ENCODE assay signal across 17 mouse cellular contexts in genomic region chr14:11823701-11824095, GRCm38 (mm10).
DNase-seq lines count a peak whose midpoint lies in the region; ATAC-seq and TF ChIP-seq lines count a peak whose summit lies in the region.
"Had no signal": no experiment of that assay in that cellular context is flagged by ENCODE, and none has a peak within 500 bp of the region (broad histone marks: within the 10 kb centered on the region; RNA-seq: fewer than 3 reads in every experiment).

No protein-coding gene starts in this region.

- ATAC-seq in hindbrain, postnatal 0 days = peak; percentile 39; the same call in 1 of the 2 replicates
- no peak for ATAC-seq in hindbrain, embryonic 13.5 days (ENCODE audit: low FRiP score)
- no peak for ATAC-seq in inflammation-experienced regulatory T-cells, adult 6 months
- ATAC-seq: liver, embryonic 12.5 days; Patski had no signal

- peak; percentile 65 to 72 for DNase-seq in cerebellum, postnatal 10 days
- DNase-seq in cerebellum, adult 11 months = no peak
- DNase-seq in hindbrain, postnatal 0 days (ENCODE audit: low spot score) = peak; percentile 24
- peak; percentile 48 for DNase-seq in brain, adult 2 months (ENCODE audit: low read depth, low spot score)
- DNase-seq in layer of hippocampus, postnatal 14 days (ENCODE audit: low spot score in 2 of 2) = peak; percentile 36 to 86
- DNase-seq in testis, postnatal 14 days (ENCODE audit: low spot score) = no peak
- DNase-seq: gastrocnemius, postnatal 25 days; heart, postnatal 36 days; right cerebral cortex, postnatal 4 days had no signal

- no peak overlapping the region for H3K9ac ChIP-seq in hindbrain, postnatal 0 days (replicated peaks; ENCODE audit: low read length)
- H3K9ac ChIP-seq in hindbrain, embryonic 13.5 days = no peak overlapping the region
- H3K9ac ChIP-seq: liver, embryonic 12.5 days had no signal

- 54% methylated on average over 6 of the region's 6 CpGs for WGBS in hindbrain, postnatal 0 days
- 73% methylated on average over 6 of the region's 6 CpGs for WGBS in hindbrain, embryonic 13.5 days

- no peaks in the 10 kb centered on the region for H3K36me3 ChIP-seq in hindbrain, postnatal 0 days (ENCODE audit: insufficient read depth, low read length)
- H3K36me3 ChIP-seq in hindbrain, embryonic 13.5 days = no peaks in the 10 kb centered on the region
- H3K36me3 ChIP-seq: liver, embryonic 12.5 days had no signal

- H3K9me3 ChIP-seq in hindbrain, postnatal 0 days (ENCODE audit: low read length) = no peaks in the 10 kb centered on the region
- no peaks in the 10 kb centered on the region for H3K9me3 ChIP-seq in hindbrain, embryonic 13.5 days
- H3K9me3 ChIP-seq: liver, embryonic 12.5 days; megakaryocyte, embryonic 14.5 days had no signal

- H3K4me3 ChIP-seq in hindbrain, postnatal 0 days (ENCODE audit: low read length) = no peak overlapping the region
- no peak overlapping the region for H3K4me3 ChIP-seq in hindbrain, embryonic 13.5 days
- H3K4me3 ChIP-seq: left cerebral cortex, adult 2 months; liver, embryonic 12.5 days; megakaryocyte, embryonic 14.5 days; myocyte had no signal

- H3K4me2 ChIP-seq in hindbrain, postnatal 0 days (ENCODE audit: low read depth, low read length) = no peak overlapping the region
- H3K4me2 ChIP-seq in hindbrain, embryonic 13.5 days = no peak overlapping the region
- H3K4me2 ChIP-seq: heart, embryonic 11.5 days; liver, embryonic 12.5 days had no signal

- peaks cover 6% of the 10 kb centered on the region; the same call in 1 of the 2 replicates for H3K4me1 ChIP-seq in hindbrain, postnatal 0 days (ENCODE audit: insufficient read depth, low read length)
- H3K4me1 ChIP-seq in hindbrain, embryonic 13.5 days (replicated peaks) = peaks cover 26% of the 10 kb centered on the region
- H3K4me1 ChIP-seq: liver, embryonic 12.5 days; megakaryocyte, embryonic 14.5 days had no signal

- no peak for TF ChIP-seq CTCF in hindbrain, postnatal 0 days (IDR thresholded peaks at IDR 0.05; ENCODE audit: low read depth)

- no peaks in the 10 kb centered on the region for H3K27me3 ChIP-seq in hindbrain, postnatal 0 days (ENCODE audit: insufficient read depth, low read length)
- H3K27me3 ChIP-seq in hindbrain, embryonic 13.5 days = no peaks in the 10 kb centered on the region
- H3K27me3 ChIP-seq: liver, embryonic 12.5 days; megakaryocyte, embryonic 14.5 days; Patski had no signal

- H3K27ac ChIP-seq in hindbrain, postnatal 0 days = peak overlapping the region; percentile 15; the same call in 1 of the 2 replicates
- H3K27ac ChIP-seq in hindbrain, embryonic 13.5 days = no peak overlapping the region
- H3K27ac ChIP-seq: left cerebral cortex, adult 2 months; liver, embryonic 12.5 days had no signal

Comparison
In these comparisons a context has a peak if more than half of its experiments do, and no peak if none do; other contexts are left out.
1. DNase-seq: peak in cerebellum, postnatal 10 days (2 of 2), hindbrain, postnatal 0 days (single experiment), brain, adult 2 months (single experiment) and layer of hippocampus, postnatal 14 days (2 of 2); none in cerebellum, adult 11 months (single experiment) and testis, postnatal 14 days (single experiment).